Mouse (Mus musculus) olfactory bulb, adult 2 months (tissue): ENCODE data around the gene Zfc3h1.

Experiments
- CTCF ChIP-seq: fragments of 200-500 bp; IDR thresholded peaks from 2 replicates; pipeline ENCODE4 v1.5.1; 2012; ENCODE audit warnings: low read depth, mild to moderate bottlenecking, low read length, moderate library complexity; ENCODE audit not compliant: insufficient read depth
- POLR2A ChIP-seq: fragments of 200-500 bp; IDR thresholded peaks from 2 replicates; pipeline ENCODE4 v1.6.1; 2012; ENCODE audit warnings: mild to moderate bottlenecking, low read depth, low read length, moderate library complexity; ENCODE audit not compliant: insufficient read depth

DNA sequence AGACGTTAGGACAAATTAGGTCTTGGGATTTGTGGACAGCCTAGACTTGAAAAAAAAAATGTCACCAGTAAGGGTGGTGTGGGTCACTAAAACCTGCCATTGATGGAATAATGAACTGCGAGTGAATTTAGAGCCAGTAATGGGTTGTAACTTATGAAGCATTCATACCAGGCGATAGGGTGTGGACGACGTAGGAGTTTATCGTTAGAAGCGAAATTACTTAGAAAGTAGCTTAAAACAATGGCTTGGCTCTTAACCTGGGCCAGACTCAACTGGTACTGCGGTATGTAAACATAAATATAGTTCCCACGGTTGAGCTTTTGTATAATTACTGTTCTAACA, 22.2 kb upstream of the Zfc3h1 start:
- TF ChIP-seq CTCF, result no peak
- TF ChIP-seq POLR2A, result no peak
